In the genomic region with DNA sequence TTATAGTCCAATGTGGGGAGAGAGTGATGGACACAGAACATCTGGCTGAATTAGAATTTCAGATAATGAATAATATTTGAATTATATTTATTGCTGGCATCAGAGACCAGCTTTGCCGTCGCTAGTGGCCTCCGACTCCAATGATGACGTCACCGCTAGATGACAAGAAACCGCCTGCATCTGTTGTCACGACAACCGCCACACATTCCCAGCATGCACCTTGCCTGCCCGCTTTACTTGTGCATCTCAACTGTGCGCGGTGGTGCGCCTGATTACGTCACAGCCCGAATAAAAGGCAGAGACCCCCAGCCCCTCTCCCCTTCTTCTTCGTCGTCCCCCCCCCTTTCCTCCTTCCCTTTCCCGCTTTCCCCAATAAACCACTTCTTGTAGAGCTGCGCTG, we compare ENCODE assay signal across 14 mouse cellular contexts. TPM values are rescaled to one million over a fixed set of nuclear protein-coding genes. Genes with fewer than 3 reads are reported as not detected.
DNase-seq lines count a peak whose midpoint lies in the region; ATAC-seq and TF ChIP-seq lines count a peak whose summit lies in the region.
"Had no signal": no experiment of that assay in that cellular context is flagged by ENCODE, and none has a peak within 500 bp of the region (broad histone marks: within the 10 kb centered on the region; RNA-seq: fewer than 3 reads in every experiment).

No protein-coding gene starts in this region.

- ATAC-seq in forebrain, postnatal 0 days = no peak

- no peak overlapping the region for H3K4me3 ChIP-seq in forebrain, postnatal 0 days (ENCODE audit: low read depth, low read length)
- H3K4me3 ChIP-seq: embryonic facial prominence, embryonic 13.5 days; forebrain, embryonic 12.5 days; heart, embryonic 10.5 days; stomach, embryonic 15.5 days had no signal

- no peaks in the 10 kb centered on the region for H3K27me3 ChIP-seq in forebrain, postnatal 0 days (ENCODE audit: insufficient read depth, low read length)
- H3K27me3 ChIP-seq: embryonic facial prominence, embryonic 13.5 days; forebrain, embryonic 12.5 days; stomach, embryonic 15.5 days had no signal

- H3K9me3 ChIP-seq in forebrain, postnatal 0 days (ENCODE audit: low read length) = no peaks in the 10 kb centered on the region
- H3K9me3 ChIP-seq: embryonic facial prominence, embryonic 13.5 days; forebrain, embryonic 12.5 days; heart, embryonic 10.5 days; stomach, embryonic 15.5 days had no signal

- peak; percentile 50 to 57 for DNase-seq in frontal cortex, postnatal 10 days (ENCODE audit: low spot score in 2 of 2)
- no peak for DNase-seq in frontal cortex, postnatal 25 days (ENCODE audit: low spot score in 2 of 2)
- peak; percentile 48 for DNase-seq in ES-CJ7 (ENCODE audit: low read depth, low spot score)
- DNase-seq in cerebellum, postnatal 25 days = peak; percentile 44 to 65
- peak; percentile 63 for DNase-seq in right cerebral cortex, adult 18-20 months
- DNase-seq in forebrain, postnatal 0 days = no peak
- no peak for DNase-seq in gastrocnemius, postnatal 14 days
- DNase-seq: B cell, adult 2 months; lung, embryonic 14.5 days; thymus, postnatal 4 days had no signal

- H3K4me2 ChIP-seq in forebrain, postnatal 0 days (ENCODE audit: low read depth) = no peak overlapping the region
- H3K4me2 ChIP-seq: embryonic facial prominence, embryonic 13.5 days; forebrain, embryonic 12.5 days; lung, embryonic 14.5 days; stomach, embryonic 15.5 days had no signal

- no peak for TF ChIP-seq CTCF in forebrain, postnatal 0 days (IDR thresholded peaks at IDR 0.05; ENCODE audit: low read depth)

- H3K36me3 ChIP-seq in forebrain, postnatal 0 days (ENCODE audit: insufficient read depth) = no peaks in the 10 kb centered on the region
- H3K36me3 ChIP-seq: embryonic facial prominence, embryonic 13.5 days; forebrain, embryonic 12.5 days; heart, embryonic 10.5 days; stomach, embryonic 15.5 days had no signal

- WGBS in forebrain, postnatal 0 days = 84% methylated on average over 18 of the region's 18 CpGs

- intact Hi-C loops in gastrocnemius, postnatal 14 days (cut with DNase I; ENCODE audit: low total_unique reads) = no loop called here

- no peaks in the 10 kb centered on the region for H3K4me1 ChIP-seq in forebrain, postnatal 0 days (ENCODE audit: insufficient read depth)
- H3K4me1 ChIP-seq: embryonic facial prominence, embryonic 13.5 days; forebrain, embryonic 12.5 days; heart, embryonic 10.5 days; stomach, embryonic 15.5 days had no signal

- H3K9ac ChIP-seq in forebrain, postnatal 0 days = no peak overlapping the region
- H3K9ac ChIP-seq: embryonic facial prominence, embryonic 13.5 days; forebrain, embryonic 12.5 days; lung, embryonic 14.5 days; stomach, embryonic 15.5 days had no signal

- H3K27ac ChIP-seq in forebrain, postnatal 0 days (ENCODE audit: low read depth, low read length) = no peak overlapping the region
- H3K27ac ChIP-seq: embryonic facial prominence, embryonic 13.5 days; forebrain, embryonic 12.5 days; heart, embryonic 10.5 days; stomach, embryonic 15.5 days had no signal

RNA-seq across cellular contexts. Expression of a gene that starts 57.4 kb away (rescaled TPM):
- total RNA-seq in forebrain, postnatal 0 days (2014; rRNA removed) = 39.6 and 45.5 TPM in 2 replicates
- polyA plus RNA-seq in forebrain, postnatal 0 days (2015; fragmentation: Nextera tagmentation; extraction: Ambion mirVana) = 45.6 and 47.7 TPM in 2 replicates
- total RNA-seq in gastrocnemius, postnatal 14 days (2021) = 10 to 100 TPM in 1 of 2 experiments, 1 to 10 TPM in 1; 9.4 to 10.4 TPM

Comparison
In these comparisons a context has a peak if more than half of its experiments do, and no peak if none do; other contexts are left out.
1. DNase-seq: peak in frontal cortex, postnatal 10 days (2 of 2), ES-CJ7 (single experiment), cerebellum, postnatal 25 days (2 of 2) and right cerebral cortex, adult 18-20 months (single experiment); none in frontal cortex, postnatal 25 days (0 of 2), forebrain, postnatal 0 days (single experiment) and gastrocnemius, postnatal 14 days (single experiment).